Mouse (Mus musculus): ENCODE data around the gene Jagn1. TPM values are rescaled to one million over a fixed set of nuclear protein-coding genes. Genes with fewer than 3 reads are reported as not detected.

Jagn1 gene
- polyA plus RNA-seq, 1 experiment from 2014 or later = 111 TPM

DNA sequence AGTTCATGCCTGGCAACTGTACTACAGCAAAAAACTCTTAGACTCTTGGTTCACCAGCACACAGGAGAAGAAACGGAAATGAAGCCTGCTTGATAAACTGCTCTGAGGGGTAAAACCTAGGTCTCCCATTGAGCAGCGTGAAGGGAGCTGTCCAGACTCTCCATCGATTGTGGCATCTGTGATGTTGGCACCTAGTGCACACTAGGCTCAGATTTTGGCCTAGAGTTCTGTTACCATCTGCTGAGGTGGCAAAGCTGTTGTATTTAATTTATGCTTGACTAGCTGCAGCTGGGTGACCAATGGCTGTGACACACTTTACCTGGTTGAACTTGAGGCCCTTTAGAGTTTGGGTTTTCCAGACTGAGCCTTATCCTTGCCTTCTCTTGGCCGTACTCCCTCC is 5.3 kb downstream of the Jagn1 start:
- no peak for ATAC-seq (replicated peaks; ENCODE audit: low FRiP score, low read depth)
- DNase-seq (ENCODE audit: low spot score) = no peak
- Histone ChIP-seq H3K4me2 (ENCODE audit: low read length) (no peak overlapping the region), H3K27ac (no peak overlapping the region), H3K4me1 (replicated peaks; ENCODE audit: insufficient read depth, low read length) (no peaks in the 10 kb centered on the region), H3K4me3 (replicated peaks; ENCODE audit: low read depth, low read length) (no peak overlapping the region), H3K9ac (ENCODE audit: low read depth, low read length) (no peak overlapping the region), H3K27me3 (ENCODE audit: insufficient read depth, low read length) (no peaks in the 10 kb centered on the region), H3K36me3 (ENCODE audit: insufficient read depth, low read length) (peaks cover 19% of the 10 kb centered on the region), H3K9me3 (replicated peaks; ENCODE audit: low read length) (no peaks in the 10 kb centered on the region)
- 94% methylated on average over 4 of the region's 4 CpGs for WGBS
- no peak for TF ChIP-seq CTCF (IDR thresholded peaks at IDR 0.05; ENCODE audit: low read depth)

DNA sequence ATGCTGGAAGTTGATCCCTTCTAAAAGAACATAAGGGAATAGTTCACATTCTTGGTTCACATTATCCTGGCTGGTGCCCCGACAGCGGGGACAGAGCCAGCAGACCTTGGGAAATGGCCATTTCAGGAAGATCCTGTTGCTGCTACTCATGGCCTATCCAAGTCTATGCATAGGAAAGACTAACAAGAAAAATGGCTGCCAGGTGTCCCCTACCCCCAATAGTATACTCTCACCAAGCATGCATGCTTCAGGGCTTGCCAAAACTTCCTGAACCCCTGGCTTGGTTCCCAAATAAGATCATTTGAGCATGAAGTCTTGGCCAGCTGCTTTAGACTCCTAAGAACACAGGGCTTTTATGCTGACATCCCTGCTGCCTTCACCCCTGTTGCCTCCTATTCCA is 9.5 kb downstream of the Jagn1 start:
- 63% methylated on average over 2 of the region's 2 CpGs for WGBS
- Histone ChIP-seq H3K4me3 (replicated peaks; ENCODE audit: low read depth, low read length) (no peak overlapping the region), H3K4me1 (replicated peaks; ENCODE audit: insufficient read depth, low read length) (no peaks in the 10 kb centered on the region), H3K27ac (no peak overlapping the region), H3K4me2 (ENCODE audit: low read length) (no peak overlapping the region), H3K9ac (ENCODE audit: low read depth, low read length) (no peak overlapping the region), H3K27me3 (ENCODE audit: insufficient read depth, low read length) (no peaks in the 10 kb centered on the region), H3K9me3 (replicated peaks; ENCODE audit: low read length) (no peaks in the 10 kb centered on the region), H3K36me3 (ENCODE audit: insufficient read depth, low read length) (peaks cover 16% of the 10 kb centered on the region)
- no peak for ATAC-seq (replicated peaks; ENCODE audit: low FRiP score, low read depth)
- no peak for TF ChIP-seq CTCF (IDR thresholded peaks at IDR 0.05; ENCODE audit: low read depth)
- no peak for DNase-seq (ENCODE audit: low spot score)

DNA sequence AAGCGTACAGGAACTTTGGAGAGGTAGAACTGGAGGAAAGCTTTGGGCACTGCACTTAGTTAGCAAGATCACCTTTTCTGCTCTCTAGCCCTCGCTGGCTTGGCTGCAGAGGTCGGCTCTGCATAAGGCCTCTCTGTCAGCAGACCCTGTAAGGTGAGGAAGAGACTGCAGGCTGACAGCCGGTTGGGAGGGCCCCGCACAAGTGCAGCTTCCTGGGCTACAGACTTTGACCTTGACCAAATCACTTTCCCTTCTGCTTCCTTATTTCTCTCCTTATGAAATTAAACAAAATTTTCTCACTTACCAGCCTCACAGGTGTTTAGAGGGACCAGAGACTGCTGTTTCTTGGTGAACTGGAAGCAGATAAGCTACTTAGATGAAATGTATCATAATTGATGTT is 12.6 kb downstream of the Jagn1 start:
- no peak for DNase-seq (ENCODE audit: low spot score)
- no peak for TF ChIP-seq CTCF (IDR thresholded peaks at IDR 0.05; ENCODE audit: low read depth)
- Histone ChIP-seq H3K36me3 (ENCODE audit: insufficient read depth, low read length) (no peaks in the 10 kb centered on the region), H3K4me2 (ENCODE audit: low read length) (no peak overlapping the region), H3K4me1 (replicated peaks; ENCODE audit: insufficient read depth, low read length) (0 out of 2 replicates have a peak, but pooled peaks cover 2% of the 10 kb centered on the region), H3K9ac (ENCODE audit: low read depth, low read length) (no peak overlapping the region), H3K4me3 (replicated peaks; ENCODE audit: low read depth, low read length) (no peak overlapping the region), H3K27me3 (ENCODE audit: insufficient read depth, low read length) (no peaks in the 10 kb centered on the region), H3K27ac (no peak overlapping the region), H3K9me3 (replicated peaks; ENCODE audit: low read length) (no peaks in the 10 kb centered on the region)
- ATAC-seq (replicated peaks; ENCODE audit: low FRiP score, low read depth) = no peak
- WGBS = 68% methylated on average over 5 of the region's 5 CpGs

DNA sequence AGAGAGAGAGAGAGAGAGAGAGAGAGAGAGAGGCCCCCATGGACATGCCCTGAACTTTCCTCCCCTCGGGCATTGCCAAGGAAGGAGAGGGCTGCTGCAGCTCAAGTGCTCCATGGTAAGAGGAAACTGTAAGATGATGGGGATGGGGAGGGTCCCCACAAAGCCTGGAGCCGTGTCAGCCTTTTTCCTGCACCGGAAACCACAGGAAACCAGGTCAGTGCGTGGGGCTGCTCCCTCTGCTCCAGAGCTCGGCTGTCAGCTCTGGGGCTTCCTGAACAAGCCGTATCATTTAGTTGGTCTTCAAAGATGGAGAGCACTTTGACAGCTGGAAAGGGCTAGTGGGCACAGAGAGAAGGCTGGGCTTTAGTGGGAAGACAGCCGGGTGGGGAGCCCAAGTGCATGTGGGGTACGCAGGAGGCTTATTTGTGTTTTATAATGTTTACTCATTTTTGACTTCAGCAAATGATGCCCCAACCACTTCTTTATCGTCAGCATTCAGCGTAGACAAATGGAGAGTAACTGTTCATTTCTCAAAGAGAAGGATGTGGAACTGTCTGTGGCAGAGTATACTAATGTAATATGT is 15.7 kb downstream of the Jagn1 start, which contains the start of gene Il17re:
Il17re (plus strand) TSS at position 533 of the 583 bp plus-strand sequence.
- ATAC-seq (replicated peaks; ENCODE audit: low FRiP score, low read depth) (no peak), DNase-seq (ENCODE audit: low spot score) (no peak)
- Histone ChIP-seq H3K4me2 (ENCODE audit: low read length) (peak within 1 kb of the TSS; percentile 13; the same call in 1 of the 2 replicates), H3K4me1 (replicated peaks; ENCODE audit: insufficient read depth, low read length) (0 out of 2 replicates have a peak, but pooled peaks cover 2% of the 10 kb centered on the region), H3K9ac (ENCODE audit: low read depth, low read length) (peak within 1 kb of the TSS; percentile 49), H3K27ac (peak within 1 kb of the TSS; percentile 43; the same call in 1 of the 2 replicates), H3K36me3 (ENCODE audit: insufficient read depth, low read length) (no peaks in the 10 kb centered on the region), H3K4me3 (replicated peaks; ENCODE audit: low read depth, low read length) (no peak within 1 kb of the TSS), H3K27me3 (ENCODE audit: insufficient read depth, low read length) (no peaks in the 10 kb centered on the region), H3K9me3 (replicated peaks; ENCODE audit: low read length) (no peaks in the 10 kb centered on the region)
- 42% methylated on average over 10 of the region's 10 CpGs for WGBS
- TF ChIP-seq CTCF (IDR thresholded peaks at IDR 0.05; ENCODE audit: low read depth) = no peak

DNA sequence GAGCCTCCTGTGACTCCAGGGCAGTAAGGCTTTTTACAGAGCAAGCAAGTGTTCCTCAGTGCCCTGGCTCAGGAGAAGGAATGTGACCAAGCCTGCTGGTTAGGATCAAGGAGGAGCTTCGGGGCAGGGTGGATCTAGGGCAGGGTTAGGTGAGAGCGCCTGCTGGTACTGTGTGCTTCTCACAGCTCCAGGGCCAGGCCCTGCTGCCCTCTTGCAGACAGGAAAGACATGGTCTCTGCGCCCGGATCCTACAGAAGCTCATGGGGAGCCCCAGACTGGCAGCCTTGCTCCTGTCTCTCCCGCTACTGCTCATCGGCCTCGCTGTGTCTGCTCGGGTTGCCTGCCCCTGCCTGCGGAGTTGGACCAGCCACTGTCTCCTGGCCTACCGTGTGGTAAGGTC is 16.3 kb downstream of the Jagn1 start:
- no peak for DNase-seq (ENCODE audit: low spot score)
- Histone ChIP-seq H3K4me1 (replicated peaks; ENCODE audit: insufficient read depth, low read length) (0 out of 2 replicates have a peak, but pooled peaks cover 2% of the 10 kb centered on the region), H3K27ac (peak overlapping the region; percentile 43; the same call in 1 of the 2 replicates), H3K9ac (ENCODE audit: low read depth, low read length) (peak overlapping the region; percentile 49), H3K27me3 (ENCODE audit: insufficient read depth, low read length) (no peaks in the 10 kb centered on the region), H3K4me3 (replicated peaks; ENCODE audit: low read depth, low read length) (no peak overlapping the region), H3K4me2 (ENCODE audit: low read length) (peak overlapping the region; percentile 13; the same call in 1 of the 2 replicates), H3K36me3 (ENCODE audit: insufficient read depth, low read length) (no peaks in the 10 kb centered on the region), H3K9me3 (replicated peaks; ENCODE audit: low read length) (no peaks in the 10 kb centered on the region)
- no peak for TF ChIP-seq CTCF (IDR thresholded peaks at IDR 0.05; ENCODE audit: low read depth)
- 57% methylated on average over 10 of the region's 10 CpGs for whole genome bisulfite sequencing
- ATAC-seq (replicated peaks; ENCODE audit: low FRiP score, low read depth) = peak; percentile 76; the same call in 1 of the 2 replicates

DNA sequence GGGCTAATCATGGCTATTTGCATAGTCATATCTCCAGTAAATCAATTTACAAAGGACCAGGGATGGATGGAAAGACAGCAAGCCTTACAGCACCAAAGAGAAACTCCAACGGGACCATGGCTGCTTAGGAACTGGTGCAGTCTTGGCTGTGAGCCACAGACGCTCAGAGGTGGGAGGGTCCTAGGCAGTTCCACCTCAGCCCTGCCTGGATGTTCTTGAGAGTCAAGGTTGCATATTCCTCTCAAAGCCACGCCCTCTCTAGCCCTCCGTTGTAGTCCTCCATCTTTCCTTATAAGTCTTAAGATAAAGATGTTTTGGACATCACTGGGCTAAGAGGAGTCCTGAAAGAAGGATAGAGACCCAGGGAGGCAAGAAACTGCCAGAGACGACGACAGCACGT is 21.7 kb downstream of the Jagn1 start:
- no peak for TF ChIP-seq CTCF (IDR thresholded peaks at IDR 0.05; ENCODE audit: low read depth)
- Histone ChIP-seq H3K4me3 (replicated peaks; ENCODE audit: low read depth, low read length) (no peak overlapping the region), H3K27me3 (ENCODE audit: insufficient read depth, low read length) (no peaks in the 10 kb centered on the region), H3K27ac (no peak overlapping the region), H3K36me3 (ENCODE audit: insufficient read depth, low read length) (no peaks in the 10 kb centered on the region), H3K9ac (ENCODE audit: low read depth, low read length) (no peak overlapping the region), H3K4me1 (replicated peaks; ENCODE audit: insufficient read depth, low read length) (0 out of 2 replicates have a peak, but pooled peaks cover 4% of the 10 kb centered on the region), H3K4me2 (ENCODE audit: low read length) (no peak overlapping the region), H3K9me3 (replicated peaks; ENCODE audit: low read length) (no peaks in the 10 kb centered on the region)
- DNase-seq (ENCODE audit: low spot score) (no peak), ATAC-seq (replicated peaks; ENCODE audit: low FRiP score, low read depth) (no peak)
- whole genome bisulfite sequencing = 64% methylated on average over 7 of the region's 7 CpGs

Data from kidney, postnatal 0 days (tissue).